Mouse (Mus musculus): ENCODE results near the gene Trp53tg5.

Gene Trp53tg5

GRCm38 (mm10) chr2:164496331-164496730 is 22.8 kb upstream of the Trp53tg5 start:
- no peak for DNase-seq (ENCODE audit: low spot score in 2 of 2)

DNA sequence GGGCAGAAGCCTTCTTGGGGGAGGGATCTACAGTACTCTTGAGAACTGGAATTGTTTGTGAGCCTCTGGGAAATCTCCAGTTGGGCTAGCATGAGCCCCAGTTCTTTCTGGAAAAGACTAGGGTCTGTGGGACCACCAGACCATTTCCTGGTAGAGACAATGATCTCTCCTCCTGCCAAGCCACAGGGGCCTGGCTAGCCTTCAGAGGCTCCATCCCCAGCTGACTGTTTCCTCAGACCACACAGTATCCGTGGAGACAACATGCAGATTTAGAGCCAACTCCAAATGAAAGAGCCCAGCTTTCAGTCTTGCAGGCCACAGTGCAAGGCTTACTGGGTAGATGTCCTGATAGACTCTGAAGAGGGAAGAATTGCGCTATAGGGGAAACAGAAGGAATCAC is 20.6 kb upstream of the Trp53tg5 start:
- DNase-seq (ENCODE audit: low spot score in 2 of 2), result no peak

DNA sequence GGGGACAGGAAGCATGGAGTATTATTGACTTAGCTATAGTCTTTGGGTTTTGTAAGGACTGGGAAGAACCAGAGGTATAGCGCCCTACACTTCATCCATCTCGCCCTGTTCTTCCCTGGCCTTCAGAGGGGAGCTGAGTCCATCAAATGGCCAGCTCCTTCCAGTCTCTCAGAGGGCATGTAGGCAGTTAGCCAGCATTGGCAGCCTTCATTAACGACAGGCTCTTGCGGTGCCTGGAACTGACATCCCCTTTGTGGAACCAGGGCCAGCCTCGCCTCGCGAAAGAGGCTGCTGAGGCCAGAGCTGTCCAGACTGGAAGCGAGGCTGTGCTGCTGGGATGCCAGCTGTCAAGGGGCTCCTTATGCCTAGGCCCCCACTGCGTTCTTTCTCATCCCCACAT is 14.3 kb upstream of the Trp53tg5 start:
- peak in 1 of 2 experiments; percentile 27 for DNase-seq (ENCODE audit: low spot score in 2 of 2)

GRCm38 (mm10) chr2:164487115-164487527 is 13.6 kb upstream of the Trp53tg5 start:
- no peak for DNase-seq (ENCODE audit: low spot score in 2 of 2)

GRCm38 (mm10) chr2:164486258-164487114 is 13.0 kb upstream of the Trp53tg5 start:
- peak; percentile 43 to 60 for DNase-seq (ENCODE audit: low spot score in 2 of 2)

DNA sequence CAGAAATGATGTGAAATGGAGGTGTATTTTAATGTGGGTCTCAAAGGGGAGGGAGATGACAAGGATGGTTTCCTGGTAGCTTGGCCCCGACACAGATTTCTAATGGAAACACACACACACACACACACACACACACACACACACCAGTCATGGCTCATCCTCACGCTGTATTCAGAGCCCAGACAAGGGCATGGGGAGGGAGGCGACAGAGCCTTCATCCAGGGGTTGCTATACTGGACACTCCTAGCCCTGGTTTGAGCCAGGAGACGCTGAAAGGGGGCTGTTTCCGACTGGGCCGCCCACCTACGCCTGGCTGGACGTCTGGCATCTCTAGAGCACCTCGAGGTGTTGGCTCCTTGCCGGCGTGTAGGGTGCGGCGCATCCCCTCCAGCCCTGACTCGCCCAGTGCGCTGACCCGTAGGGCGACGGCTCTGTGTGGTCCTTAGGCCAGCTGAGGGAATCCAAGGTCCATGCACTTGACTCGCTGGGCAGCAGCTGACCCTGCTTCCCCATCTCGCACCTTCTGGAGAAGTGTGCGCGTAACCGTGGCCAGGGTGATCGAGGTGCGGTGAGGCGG is 12.2 kb upstream of the Trp53tg5 start, which contains the start of gene Dbndd2:
Gene Dbndd2, plus strand, starts transcription at position 426 of the 577 bp plus-strand sequence.
- DNase-seq (ENCODE audit: low spot score in 2 of 2), result peak in 1 of 2 experiments; percentile 67

DNA sequence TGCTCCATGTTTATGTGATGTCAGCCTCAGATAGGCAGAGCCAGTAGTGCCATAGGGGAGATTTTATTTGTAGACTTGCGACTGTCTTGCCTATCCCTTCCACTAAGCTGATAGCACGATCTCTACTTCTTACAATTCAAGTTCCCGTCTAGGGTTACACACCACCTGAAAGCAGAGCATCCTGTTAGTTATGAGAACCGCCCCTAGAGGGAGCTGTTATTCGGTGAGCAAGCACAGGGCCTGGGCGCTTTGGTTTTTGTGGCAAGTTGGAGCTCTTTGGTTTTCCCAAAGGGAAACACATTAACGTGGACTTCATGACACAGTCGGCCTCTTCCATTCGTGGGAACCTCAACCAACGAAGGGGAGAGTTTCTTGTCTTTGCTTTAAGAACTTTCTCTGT is 3.3 kb downstream of the Trp53tg5 start:
- DNase-seq (ENCODE audit: low spot score in 2 of 2), result peak in 1 of 2 experiments; percentile 55

- DNase-seq (ENCODE audit: low spot score in 2 of 2), result no peak
Observed at GRCm38 (mm10) chr2:164466787-164467186, 6.7 kb downstream of the Trp53tg5 start.

GRCm38 (mm10) chr2:164465161-164465560 is 8.4 kb downstream of the Trp53tg5 start:
- no peak for DNase-seq (ENCODE audit: low spot score in 2 of 2)

DNA sequence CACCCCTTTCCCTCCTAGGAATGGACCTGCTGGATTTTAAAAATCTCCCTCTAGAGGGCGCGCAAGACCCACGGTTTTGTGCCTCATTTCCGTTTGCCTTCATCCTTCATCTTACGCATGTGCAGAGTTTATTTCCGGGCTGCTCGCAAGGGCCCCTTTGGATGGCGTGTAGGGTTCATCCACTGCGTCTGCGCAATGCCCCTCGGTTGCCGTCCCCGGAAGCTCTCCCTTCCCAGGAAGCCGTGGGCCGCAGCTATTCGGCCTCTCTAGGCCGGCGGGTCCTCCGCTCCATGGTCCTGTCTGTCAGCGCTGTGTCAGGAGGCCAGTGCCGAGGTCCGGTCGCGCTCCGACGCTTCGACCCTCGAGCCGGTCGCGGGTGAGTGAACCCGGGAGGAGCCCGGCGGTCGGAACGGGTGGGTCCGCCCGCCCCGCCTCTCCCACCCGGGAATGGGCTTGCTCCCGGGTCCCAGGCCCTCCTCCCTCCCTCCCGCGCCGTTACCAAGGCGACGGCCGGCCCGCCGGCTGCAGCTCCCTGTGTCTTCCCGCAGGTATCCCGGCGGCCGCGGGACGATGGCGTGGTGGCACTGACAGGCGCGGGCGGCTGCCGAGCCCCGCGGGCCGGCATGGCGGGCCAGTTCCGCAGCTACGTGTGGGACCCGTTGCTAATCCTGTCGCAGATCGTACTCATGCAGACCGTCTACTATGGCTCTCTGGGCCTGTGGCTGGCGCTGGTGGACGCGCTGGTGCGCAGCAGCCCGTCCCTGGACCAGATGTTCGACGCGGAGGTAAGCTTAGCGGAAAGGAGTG is 12.6 kb downstream of the Trp53tg5 start, which contains the start of gene Gm20458:
Gene Gm20458, plus strand, starts transcription at position 223 of the 807 bp plus-strand sequence.
- DNase-seq (ENCODE audit: low spot score in 2 of 2), result peak; percentile 89 to 93

- no peak for DNase-seq (ENCODE audit: low spot score in 2 of 2)
Observed at GRCm38 (mm10) chr2:164458535-164458934, 15.0 kb downstream of the Trp53tg5 start.

DNA sequence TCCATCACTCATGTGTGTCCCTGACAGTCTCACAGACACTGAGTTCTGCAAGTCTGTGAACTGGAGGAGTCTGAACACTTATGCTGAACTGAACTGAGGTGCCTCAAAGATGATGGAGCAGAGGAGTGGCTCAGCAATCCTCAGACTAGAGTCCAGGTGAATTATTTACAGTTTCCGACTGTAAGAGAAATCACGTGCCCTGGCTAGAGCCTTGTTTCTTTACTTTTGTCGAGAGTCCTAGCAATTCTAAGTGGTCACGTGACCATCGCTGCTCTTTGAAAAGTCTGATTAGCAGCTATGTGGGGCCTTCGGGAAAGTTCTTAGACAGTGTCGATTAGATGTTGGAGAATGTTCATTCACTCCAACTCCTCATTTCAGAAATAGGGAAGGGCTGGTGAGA is 15.6 kb downstream of the Trp53tg5 start:
- no peak for DNase-seq (ENCODE audit: low spot score in 2 of 2)

DNA sequence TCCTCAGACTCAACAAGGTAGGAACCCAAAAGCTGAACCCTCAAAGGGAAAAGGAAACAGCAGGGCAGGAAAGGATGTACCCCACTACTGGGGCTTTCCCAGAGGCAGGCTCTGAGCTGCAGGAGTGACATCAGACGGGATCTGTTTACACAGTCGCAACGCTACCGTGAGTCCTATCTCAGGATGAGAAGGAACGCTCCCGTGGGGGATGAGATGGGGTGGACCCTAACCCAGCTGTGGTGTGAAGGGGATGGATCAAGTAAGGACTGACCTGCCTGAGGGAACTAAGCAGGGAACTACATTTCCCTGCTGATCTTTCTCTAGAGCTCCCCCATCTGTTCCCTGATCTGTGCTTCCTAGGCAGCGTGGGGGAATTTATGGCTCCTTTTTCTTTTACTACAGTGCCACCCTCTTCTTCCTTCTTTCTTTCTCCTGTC is 16.6 kb downstream of the Trp53tg5 start, which contains the start of gene Sys1:
Gene Sys1, plus strand, starts transcription at position 101 of the 437 bp plus-strand sequence.
- DNase-seq (ENCODE audit: low spot score in 2 of 2), result peak; percentile 13 to 24

DNA sequence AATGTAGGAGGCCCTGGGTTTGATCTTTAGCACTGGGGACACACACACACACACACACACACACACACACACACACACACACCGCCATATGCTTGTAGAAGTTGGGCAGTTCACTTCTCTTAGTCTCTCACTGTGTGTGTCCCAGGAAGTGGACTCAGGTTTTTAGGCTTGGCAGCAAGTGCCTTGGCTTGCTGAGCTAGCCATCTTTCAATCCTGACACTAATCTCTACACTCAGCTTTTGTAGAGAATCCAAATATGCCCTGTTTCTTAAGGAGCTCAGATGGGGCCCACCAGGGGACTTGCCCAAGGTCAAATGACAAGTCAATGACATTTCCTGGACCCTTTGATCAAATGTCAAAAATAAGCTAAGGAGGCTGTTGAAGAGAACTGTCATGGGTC is 17.1 kb downstream of the Trp53tg5 start:
- no peak for DNase-seq (ENCODE audit: low spot score in 2 of 2)

DNA sequence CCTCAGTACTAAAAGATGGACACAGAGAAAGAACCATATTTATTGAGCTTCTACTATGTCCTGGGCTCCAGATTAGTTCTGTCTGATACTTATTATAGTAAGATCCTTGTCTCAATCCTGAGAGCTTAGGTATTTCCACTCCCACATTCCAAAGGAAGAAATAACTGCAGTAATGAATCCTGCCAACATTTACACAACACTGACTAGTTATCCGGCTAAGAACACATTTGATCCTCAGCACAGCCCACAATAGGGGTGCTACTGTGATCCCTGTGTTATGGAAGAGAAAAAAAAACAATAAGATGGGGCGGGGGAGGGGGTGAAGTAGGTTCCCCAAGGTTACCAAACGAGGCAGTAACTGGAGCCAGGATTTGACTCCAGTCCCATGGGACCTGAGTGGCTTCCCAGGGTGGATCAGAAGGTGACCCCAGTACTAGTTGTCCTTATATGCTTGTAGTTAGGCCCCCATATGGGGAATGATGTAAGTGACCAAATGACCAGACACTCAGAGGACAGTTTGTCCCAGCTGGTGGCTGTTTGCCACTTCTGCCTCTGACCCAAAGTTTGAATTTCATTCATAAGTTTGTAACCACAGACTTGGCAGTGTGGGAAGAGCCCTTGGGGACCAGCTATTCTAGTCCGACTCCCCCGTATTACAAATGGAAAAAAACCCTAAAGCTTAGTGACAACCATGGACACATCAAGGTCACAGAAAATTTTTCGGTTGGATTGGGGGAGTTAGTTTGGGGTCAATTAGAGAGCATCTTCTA is 17.9 kb downstream of the Trp53tg5 start:
- DNase-seq (ENCODE audit: low spot score in 2 of 2), result no peak

DNA sequence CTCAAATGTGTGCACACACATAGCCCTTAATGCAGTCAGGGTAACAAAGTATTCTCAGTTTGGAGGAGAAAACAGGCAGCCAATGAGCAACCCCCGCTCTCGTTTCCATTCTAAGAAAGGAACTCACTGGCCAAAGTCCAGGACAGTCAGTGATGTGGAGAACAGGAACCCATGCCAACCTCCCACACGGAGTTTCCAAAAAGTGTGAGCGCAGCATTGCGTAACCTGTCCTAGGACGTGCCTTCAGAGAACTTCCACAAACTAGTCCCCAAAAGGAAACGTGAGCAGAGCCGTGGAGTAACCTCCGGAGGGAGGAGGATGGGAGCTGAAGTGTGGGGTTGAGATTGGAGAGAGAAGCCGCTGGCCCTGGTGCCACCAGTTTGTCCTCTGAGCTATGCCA is 18.7 kb downstream of the Trp53tg5 start:
- peak; percentile 51 to 64 for DNase-seq (ENCODE audit: low spot score in 2 of 2)

DNA sequence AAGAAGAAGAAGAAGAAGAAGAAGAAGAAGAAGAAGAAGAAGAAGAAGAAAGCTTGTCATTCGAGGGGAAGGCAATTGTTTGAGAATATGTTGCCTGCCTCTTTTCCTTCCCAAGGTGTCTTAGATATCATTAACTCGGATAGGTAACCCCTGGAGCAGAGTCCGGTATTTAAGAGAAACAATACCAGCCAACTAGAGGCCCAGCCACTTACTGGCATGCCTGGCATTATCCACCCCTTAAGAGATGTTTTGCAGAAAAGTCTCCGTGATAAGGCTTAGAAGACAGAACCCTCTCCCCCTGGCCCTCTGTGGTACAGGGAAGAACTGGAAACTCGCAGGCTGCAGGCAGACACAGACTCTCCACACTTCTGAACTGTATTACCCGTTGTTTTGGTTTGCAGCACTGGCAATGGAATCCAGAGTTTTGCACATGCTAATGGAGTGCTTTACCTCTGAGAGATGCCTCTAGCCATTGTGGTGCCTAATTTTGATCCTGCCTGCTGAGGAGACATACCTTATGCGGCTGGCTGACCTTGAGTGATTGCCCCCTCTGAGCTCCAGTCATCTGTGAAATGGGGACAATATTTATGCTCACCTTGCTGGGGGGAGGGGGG is 19.5 kb downstream of the Trp53tg5 start:
- no peak for DNase-seq (ENCODE audit: low spot score in 2 of 2)

DNA sequence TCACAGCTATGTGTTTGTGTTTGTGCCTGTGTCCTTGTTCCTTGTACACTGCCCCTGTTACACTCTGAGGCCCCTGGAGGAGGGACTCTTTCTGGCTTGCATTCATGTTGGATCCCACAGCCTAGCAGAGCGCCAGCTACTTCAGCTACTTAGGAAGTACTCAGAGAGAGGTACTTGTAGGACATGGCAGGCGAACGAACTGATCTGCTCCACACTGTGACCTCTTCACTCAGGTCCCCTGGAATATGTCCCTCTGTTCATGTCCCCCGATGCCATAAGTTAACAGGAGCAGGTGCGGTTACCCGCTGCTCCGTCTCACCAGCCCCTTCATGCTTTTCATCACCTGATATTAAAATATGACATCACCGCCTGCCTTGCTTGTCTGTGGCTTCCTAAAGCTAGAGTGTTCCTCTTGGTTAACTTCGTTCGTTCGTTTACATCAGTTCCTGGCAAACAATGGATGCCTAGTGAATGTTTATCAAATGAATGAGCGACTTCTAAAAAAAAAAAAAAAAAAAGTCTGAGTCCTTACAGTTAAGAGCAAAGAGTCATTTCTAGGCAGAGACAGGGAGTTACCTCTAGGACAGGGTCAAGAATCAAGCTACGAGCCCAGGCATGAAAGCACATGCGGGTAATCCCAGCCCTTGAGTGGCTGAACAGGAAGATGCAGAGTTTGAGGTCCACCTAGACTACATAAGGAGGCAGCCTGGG is 20.3 kb downstream of the Trp53tg5 start:
- no peak for DNase-seq (ENCODE audit: low spot score in 2 of 2)

DNA sequence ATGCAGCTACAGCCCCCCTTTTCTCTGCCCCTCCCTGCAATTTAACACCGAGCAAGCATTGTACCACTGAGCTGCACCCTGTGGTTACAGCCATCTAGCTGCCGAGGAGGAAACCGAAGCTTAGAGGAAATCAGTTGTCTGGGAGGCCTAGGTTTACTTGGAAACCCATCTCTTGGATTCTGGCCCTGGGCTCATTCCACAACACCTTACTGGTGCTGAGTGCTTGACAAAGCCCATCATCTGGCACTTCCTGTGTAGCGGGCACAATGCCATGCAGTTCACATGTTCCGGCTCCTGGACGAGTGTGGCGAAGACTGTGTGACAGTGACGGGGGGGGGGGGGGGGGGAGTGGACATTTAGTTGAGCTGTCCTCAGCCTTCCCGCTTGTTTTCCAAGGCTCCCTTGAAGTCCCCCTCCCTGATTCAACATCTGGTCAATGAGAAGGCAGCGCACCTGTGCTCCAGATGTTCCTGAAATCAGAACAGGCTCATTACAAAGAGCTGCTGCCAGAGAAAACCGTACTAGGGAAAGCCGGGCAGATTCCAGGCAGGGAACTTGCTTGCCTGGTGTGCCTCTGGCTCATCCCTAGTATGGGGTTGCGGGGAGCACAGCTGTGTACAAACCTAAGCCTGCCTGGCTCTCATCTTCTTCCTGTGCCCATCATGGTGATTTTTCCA is 21.4 kb downstream of the Trp53tg5 start:
- no peak for DNase-seq (ENCODE audit: low spot score in 2 of 2)

Measured in frontal cortex, postnatal 25 days (tissue).